Mouse (Mus musculus) limb, embryonic 11.5 days (tissue): ENCODE data around the gene Usp2. TPM values are rescaled to one million over a fixed set of nuclear protein-coding genes. Genes with fewer than 3 reads are reported as not detected.
A peak's percentile ranks its signal among the peaks of the same experiment; 100 is the strongest.

Experiments used
- ATAC-seq: fragments of 200-750 bp; cut with Nextera tagmentation; 2 replicates; pipeline ENCODE4 v1.8.0; 2017; ENCODE audit warnings: low read depth; ENCODE audit not compliant: insufficient number of reproducible peaks, low FRiP score, low TSS enrichment
- DNase-seq: peaks from one replicate; pipeline ENCODE4 v3.0.0-alpha.2; 2015; ENCODE audit warnings: low spot score
- H3K27ac ChIP-seq: fragments of 300-500 bp; sonication (generic); replicated peaks from 2 replicates; pipeline ENCODE4 v1.5.1; 2014; ENCODE audit warnings: low read depth, mild to moderate bottlenecking, low read length
- H3K27me3 ChIP-seq: fragments of 300-500 bp; sonication (generic); 2 replicates; pipeline ENCODE4 v1.6.1; 2014; ENCODE audit warnings: mild to moderate bottlenecking, low read length, mixed read lengths; ENCODE audit not compliant: control insufficient read depth, insufficient read depth
- H3K36me3 ChIP-seq: fragments of 300-500 bp; sonication (generic); 2 replicates; pipeline ENCODE4 v1.6.1; 2014; ENCODE audit warnings: mild to moderate bottlenecking, low read length, moderate library complexity, mixed read lengths; ENCODE audit not compliant: control insufficient read depth, insufficient read depth
- H3K4me1 ChIP-seq: fragments of 300-500 bp; sonication (generic); 2 replicates; pipeline ENCODE4 v1.6.1; 2014; ENCODE audit warnings: low read length, mixed read lengths; ENCODE audit not compliant: control insufficient read depth, insufficient read depth
- H3K4me2 ChIP-seq: fragments of 300-500 bp; sonication (generic); 2 replicates; pipeline ENCODE4 v1.6.1; 2014; ENCODE audit warnings: low read depth, mild to moderate bottlenecking, moderate library complexity; ENCODE audit not compliant: severe bottlenecking
- H3K4me3 ChIP-seq: fragments of 300-500 bp; sonication (generic); 2 replicates; pipeline ENCODE4 v1.5.1; 2014; ENCODE audit warnings: low read depth, low read length
- H3K9ac ChIP-seq: fragments of 300-500 bp; sonication (generic); 2 replicates; pipeline ENCODE4 v1.6.1; 2014; ENCODE audit warnings: mild to moderate bottlenecking, low read length
- H3K9me3 ChIP-seq: fragments of 300-500 bp; sonication (generic); 2 replicates; pipeline ENCODE4 v1.6.1; 2016; ENCODE audit warnings: low read length; ENCODE audit not compliant: control insufficient read depth
- whole genome bisulfite sequencing: fragments of 180-500 bp; shearing (Covaris S2); extraction: QIAGEN DNeasy Blood & Tissue Kit; methylation state at CpG from one replicate; pipeline ENCODE4 v1.1.7; 2014; 5-methylcytosine and 5-hydroxymethylcytosine counted together
- polyA plus RNA-seq: library from polyadenylated mRNA; unstranded; fragments of >200 nt; fragmentation: Nextera tagmentation; extraction: Ambion mirVana; gene quantifications from 2 replicates; pipeline ENCODE4 v1.2.1, GENCODE M21; 2014

Gene Usp2
- polyA plus RNA-seq, 1 experiment from 2014 or later = 8.7 TPM

DNA sequence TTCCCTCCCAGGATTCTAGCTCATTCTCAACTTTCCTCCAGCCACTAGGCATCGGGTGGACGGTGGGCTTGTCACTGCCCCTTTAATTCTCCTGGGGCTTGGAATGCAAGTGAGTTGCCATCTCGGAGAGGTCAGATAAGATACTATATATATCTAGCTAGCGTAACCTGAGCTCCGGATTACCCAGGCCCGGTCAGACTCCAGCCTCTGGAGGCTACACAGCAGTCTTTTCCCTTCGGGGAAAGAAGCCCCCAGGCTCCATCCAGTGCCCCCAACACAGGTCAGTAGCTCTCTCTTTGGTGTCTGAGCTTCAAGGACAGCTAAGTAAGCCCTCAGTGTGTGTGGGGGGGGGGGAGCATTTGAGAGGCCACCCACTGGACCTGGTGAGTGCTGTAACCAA, 2.4 kb downstream of the Usp2 start:
- ATAC-seq (no peak), DNase-seq (no peak)
- Histone ChIP-seq H3K27ac (no peak overlapping the region), H3K9ac (no peak overlapping the region), H3K4me1 (peaks cover 17% of the 10 kb centered on the region), H3K4me3 (no peak overlapping the region), H3K4me2 (no peak overlapping the region), H3K27me3 (no peaks in the 10 kb centered on the region), H3K36me3 (no peaks in the 10 kb centered on the region), H3K9me3 (no peaks in the 10 kb centered on the region)
- 10% methylated on average over 7 of the region's 7 CpGs for WGBS

DNA sequence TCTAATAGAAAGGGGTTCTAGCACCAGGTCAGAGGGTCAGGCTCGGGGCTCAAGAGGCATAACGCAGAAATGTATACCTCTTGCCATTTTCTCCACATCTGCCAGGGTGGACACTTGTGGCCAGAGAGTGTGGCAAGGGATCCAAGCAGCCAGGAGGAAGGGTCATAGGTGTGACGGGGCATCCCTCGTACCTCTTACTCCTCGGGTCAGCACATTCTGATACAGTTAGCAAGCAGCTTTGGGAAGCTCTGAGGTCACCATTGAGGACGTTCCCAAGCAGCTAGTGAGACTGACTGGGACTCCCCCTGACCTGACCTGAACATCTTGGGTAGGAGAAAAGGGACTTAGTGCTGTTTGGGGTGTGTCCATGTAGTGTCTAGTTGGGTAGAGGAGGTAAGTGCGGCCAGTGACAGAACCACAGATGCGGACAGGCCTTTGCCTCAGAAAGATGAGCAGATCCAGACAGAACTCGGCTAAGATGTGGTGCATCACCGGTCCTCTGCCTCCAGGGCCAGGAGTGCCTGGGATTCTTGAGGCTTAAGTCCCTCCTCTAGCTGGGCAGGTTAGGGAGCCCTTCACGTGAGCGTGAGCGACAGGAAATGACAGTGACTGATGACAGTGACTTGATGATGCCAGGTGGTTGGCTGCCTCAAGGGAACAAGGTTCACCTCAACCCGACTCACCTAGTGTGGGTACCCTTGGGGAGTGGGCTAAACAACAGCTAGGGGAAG, 3.5 kb downstream of the Usp2 start:
- no peak for DNase-seq
- no peaks in the 10 kb centered on the region for H3K27me3 ChIP-seq
- WGBS = 62% methylated on average over 14 of the region's 14 CpGs
- H3K4me2 ChIP-seq = no peak overlapping the region
- H3K4me3 ChIP-seq = no peak overlapping the region
- peaks cover 17% of the 10 kb centered on the region for H3K4me1 ChIP-seq
- H3K36me3 ChIP-seq = no peaks in the 10 kb centered on the region
- ATAC-seq = no peak
- H3K27ac ChIP-seq = no peak overlapping the region
- H3K9ac ChIP-seq = no peak overlapping the region
- H3K9me3 ChIP-seq = no peaks in the 10 kb centered on the region

DNA sequence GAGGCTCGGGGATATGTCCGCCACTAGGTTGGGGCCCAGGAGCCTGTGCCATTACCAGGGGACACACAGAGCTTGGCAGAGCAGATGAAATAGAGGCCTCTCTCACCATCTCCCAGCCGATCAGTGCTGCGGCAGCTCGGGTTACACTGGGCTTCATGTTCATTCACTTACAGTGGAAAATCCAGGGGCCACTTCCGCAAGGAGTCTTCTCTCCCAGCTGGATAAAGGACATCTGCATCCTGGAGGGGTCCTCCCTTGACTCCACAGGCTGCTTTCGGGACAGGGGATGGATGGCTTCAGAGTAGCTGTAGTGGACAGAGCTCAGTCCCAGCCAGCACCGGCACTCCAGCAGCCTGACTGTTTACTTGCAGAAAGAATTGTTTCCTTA, 4.0 kb downstream of the Usp2 start:
- no peaks in the 10 kb centered on the region for H3K9me3 ChIP-seq
- ATAC-seq (no peak), DNase-seq (no peak)
- no peak overlapping the region for H3K27ac ChIP-seq
- H3K4me2 ChIP-seq = no peak overlapping the region
- no peak overlapping the region for H3K4me3 ChIP-seq
- H3K9ac ChIP-seq = no peak overlapping the region
- no peaks in the 10 kb centered on the region for H3K27me3 ChIP-seq
- 30% methylated on average over 8 of the region's 8 CpGs for WGBS
- no peaks in the 10 kb centered on the region for H3K36me3 ChIP-seq
- peaks cover 17% of the 10 kb centered on the region for H3K4me1 ChIP-seq

DNA sequence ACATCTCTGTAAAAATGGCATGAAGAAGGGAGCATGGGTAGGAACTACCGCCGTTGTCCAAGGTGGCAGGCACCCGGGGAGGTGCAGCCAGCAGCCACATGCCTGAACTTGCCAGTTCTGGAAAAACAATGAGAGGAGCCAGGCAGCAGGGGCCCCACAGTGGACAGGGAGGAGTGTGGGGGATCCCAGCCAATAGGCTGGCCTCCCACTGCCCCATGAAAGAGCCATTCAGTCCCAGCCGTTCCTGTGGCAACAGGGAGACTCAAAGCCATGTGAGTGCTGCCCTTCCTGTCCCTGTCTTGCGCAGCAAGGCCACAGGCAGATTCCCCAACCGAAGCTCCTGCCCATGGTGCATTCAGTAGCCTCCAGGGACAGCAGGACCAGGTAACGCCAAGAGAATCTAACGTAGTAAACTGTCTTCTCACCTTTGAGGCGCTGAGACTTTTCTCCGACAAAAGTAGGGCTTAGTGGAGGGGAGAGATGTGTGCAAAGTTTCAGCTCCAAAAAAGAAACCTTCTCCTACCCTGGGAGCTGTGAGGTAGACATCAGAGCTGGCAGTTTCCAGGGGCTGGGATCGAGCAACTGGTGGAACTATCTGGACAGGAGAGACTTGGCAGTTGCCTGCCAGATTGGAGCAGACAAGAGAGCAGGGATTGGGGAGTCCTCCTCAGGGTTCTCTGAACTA, 5.2 kb downstream of the Usp2 start:
- ATAC-seq = no peak
- H3K9ac ChIP-seq = no peak overlapping the region
- H3K27me3 ChIP-seq = no peaks in the 10 kb centered on the region
- H3K4me2 ChIP-seq = no peak overlapping the region
- H3K27ac ChIP-seq = no peak overlapping the region
- peaks cover 17% of the 10 kb centered on the region for H3K4me1 ChIP-seq
- H3K4me3 ChIP-seq = no peak overlapping the region
- WGBS = 47% methylated on average over 11 of the region's 11 CpGs
- H3K36me3 ChIP-seq = no peaks in the 10 kb centered on the region
- DNase-seq = peak; percentile 38
- no peaks in the 10 kb centered on the region for H3K9me3 ChIP-seq

DNA sequence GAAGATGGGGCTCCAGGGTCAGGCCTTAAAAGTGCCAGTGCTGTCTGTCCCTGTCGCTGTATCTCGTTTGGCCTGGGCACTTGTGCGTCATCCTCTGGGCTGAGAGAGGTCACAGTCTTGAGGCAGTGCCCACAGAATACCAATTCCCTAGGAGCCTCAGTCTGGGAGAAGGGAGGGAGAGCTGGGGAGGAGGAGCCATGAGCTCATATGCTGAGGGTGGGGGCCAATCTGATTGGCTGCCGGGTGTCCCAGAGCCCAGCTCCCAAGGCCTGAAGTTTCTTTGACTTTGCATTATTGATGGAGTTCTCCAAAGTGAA, 5.7 kb downstream of the Usp2 start:
- no peak overlapping the region for H3K9ac ChIP-seq
- ATAC-seq (no peak), DNase-seq (no peak)
- H3K36me3 ChIP-seq = no peaks in the 10 kb centered on the region
- H3K9me3 ChIP-seq = no peaks in the 10 kb centered on the region
- peaks cover 17% of the 10 kb centered on the region for H3K4me1 ChIP-seq
- WGBS = 23% methylated on average over 4 of the region's 4 CpGs
- no peak overlapping the region for H3K4me3 ChIP-seq
- no peak overlapping the region for H3K27ac ChIP-seq
- H3K4me2 ChIP-seq = no peak overlapping the region
- no peaks in the 10 kb centered on the region for H3K27me3 ChIP-seq

DNA sequence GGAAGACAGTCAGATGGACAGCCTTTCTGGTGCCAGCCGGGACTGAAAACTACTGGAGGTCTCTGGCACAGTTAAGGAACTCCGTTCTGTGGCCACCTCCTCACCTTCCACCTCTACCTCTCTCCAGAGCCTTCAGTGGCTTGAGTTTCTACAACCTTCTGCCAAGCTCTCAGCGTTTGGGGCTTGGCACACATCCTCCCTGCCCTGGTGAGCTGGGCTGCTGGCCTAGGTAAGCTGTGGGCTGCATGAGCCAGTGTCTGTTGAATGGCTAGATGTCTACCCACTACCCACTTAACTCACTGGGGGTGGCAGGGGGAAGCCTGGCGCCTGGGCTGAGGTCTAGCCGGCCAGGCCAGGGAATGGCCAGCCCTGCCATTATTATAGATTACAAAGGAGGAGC, 6.3 kb downstream of the Usp2 start:
- no peak for ATAC-seq
- Histone ChIP-seq H3K4me1 (peaks cover 17% of the 10 kb centered on the region), H3K4me3 (no peak overlapping the region), H3K27ac (no peak overlapping the region), H3K36me3 (no peaks in the 10 kb centered on the region), H3K9ac (no peak overlapping the region), H3K27me3 (no peaks in the 10 kb centered on the region), H3K4me2 (no peak overlapping the region), H3K9me3 (no peaks in the 10 kb centered on the region)
- DNase-seq = no peak
- WGBS = 64% methylated on average over 5 of the region's 5 CpGs

DNA sequence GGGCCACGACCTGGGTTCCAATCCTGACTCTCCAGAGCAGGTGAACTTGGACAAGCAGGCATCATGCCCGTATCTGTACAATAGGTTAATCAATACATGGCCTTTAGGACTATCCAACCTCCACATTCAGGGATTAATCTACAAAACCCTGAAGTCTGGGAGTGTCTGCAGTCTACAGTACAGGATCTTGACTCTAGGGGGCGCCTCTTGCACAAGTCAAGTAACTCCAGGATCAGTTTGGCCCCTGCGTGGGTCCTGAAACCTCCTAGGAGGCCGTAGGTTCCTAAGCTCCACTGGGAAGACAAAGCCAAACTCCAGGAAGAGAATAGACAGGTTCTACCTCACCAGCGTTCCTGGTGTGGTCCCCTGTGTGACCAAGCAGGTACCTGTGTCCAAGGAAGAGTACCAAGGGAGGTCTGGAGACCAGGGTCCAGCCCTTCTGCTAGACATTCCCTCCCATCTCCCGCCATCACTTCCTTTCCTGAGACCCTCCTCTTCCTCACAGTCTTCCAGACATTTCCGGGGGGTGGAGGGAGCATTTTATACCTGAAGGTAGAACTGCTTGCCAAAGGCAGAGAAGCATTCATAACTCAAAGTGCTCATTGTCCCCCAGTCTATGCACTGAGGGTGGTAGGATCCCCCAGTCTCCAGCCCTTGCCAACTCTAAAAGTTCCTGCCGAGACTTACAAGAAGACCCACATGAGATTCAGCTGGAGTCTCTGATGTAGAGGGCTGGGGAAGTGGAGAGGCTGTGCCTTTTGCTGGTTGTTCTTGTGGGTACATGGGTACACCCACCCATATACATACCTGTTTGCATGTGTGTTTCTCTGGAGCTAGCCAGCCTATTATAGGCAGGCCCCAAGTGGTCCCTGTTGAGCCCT, 7.8 kb downstream of the Usp2 start:
- 62% methylated on average over 9 of the region's 9 CpGs for WGBS
- Histone ChIP-seq H3K4me3 (no peak overlapping the region), H3K9me3 (no peaks in the 10 kb centered on the region), H3K4me1 (peaks cover 22% of the 10 kb centered on the region), H3K4me2 (no peak overlapping the region), H3K27me3 (no peaks in the 10 kb centered on the region), H3K9ac (no peak overlapping the region), H3K27ac (no peak overlapping the region), H3K36me3 (no peaks in the 10 kb centered on the region)
- no peak for ATAC-seq
- peak; percentile 53 for DNase-seq

DNA sequence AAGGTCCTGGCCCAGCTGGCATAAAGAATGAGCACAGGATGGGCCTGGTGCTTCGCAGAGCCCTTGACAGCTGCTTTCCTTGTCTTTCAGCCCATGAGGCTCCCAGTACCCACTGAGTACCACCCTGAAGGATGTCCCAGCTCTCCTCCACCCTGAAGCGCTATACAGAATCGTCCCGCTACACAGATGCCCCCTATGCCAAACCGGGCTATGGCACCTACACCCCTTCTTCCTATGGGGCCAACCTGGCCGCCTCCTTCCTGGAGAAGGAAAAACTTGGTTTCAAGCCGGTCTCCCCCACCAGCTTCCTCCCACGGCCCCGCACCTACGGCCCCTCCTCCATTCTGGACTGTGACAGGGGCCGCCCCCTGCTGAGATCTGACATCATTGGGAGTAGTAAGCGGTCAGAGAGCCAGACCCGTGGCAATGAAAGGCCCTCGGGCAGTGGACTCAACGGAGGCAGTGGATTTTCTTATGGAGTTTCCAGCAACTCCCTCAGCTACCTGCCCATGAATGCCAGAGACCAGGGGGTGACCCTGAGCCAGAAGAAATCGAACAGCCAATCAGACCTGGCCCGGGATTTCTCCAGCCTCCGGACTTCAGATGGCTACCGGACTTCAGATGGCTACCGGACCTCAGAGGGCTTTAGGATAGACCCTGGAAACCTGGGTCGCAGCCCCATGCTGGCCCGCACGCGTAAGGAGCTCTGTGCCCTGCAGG, 8.6 kb downstream of the Usp2 start:
- no peak for ATAC-seq
- Histone ChIP-seq H3K9me3 (no peaks in the 10 kb centered on the region), H3K9ac (no peak overlapping the region), H3K4me2 (no peak overlapping the region), H3K4me1 (peaks cover 20% of the 10 kb centered on the region), H3K36me3 (no peaks in the 10 kb centered on the region), H3K4me3 (no peak overlapping the region), H3K27ac (no peak overlapping the region), H3K27me3 (no peaks in the 10 kb centered on the region)
- 70% methylated on average over 24 of the region's 24 CpGs for WGBS
- no peak for DNase-seq
